Mouse (Mus musculus) cerebellum, adult 9-10 months (tissue): Measurements from ENCODE around the gene Sars.

ENCODE experiments used
- DNase-seq: peaks from one replicate; pipeline ENCODE4 v3.0.0; 2022

Sars gene

GRCm38 (mm10) chr3:108423844-108424801 lies 20.9 kb downstream of the Sars start:
- peak; percentile 78 for DNase-seq

DNA sequence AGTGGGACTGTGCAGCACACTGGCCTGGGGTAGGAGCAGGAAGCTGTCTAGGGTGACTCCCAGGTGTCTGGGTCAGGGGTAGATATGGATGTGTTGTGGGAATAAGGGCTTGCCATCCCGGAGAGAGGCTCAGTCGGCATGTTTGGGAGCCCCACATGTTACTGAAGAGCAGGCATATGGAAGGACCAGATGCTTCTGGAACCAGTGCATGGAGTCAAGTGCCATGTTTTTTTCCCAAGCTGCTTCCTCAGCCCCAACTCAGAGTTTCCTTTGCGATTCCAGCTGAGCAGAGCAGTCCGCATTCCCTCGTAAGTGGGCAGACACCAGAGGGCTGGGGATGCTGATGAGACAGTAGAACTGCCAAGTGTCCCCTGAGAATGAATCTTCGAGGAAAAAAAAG lies 22.0 kb downstream of the Sars start:
- no peak for DNase-seq

GRCm38 (mm10) chr3:108415831-108416223 lies 29.2 kb downstream of the Sars start:
- peak; percentile 83 for DNase-seq

GRCm38 (mm10) chr3:108414857-108415830 lies 29.9 kb downstream of the Sars start, which contains the start of gene Celsr2:
Gene Celsr2 (minus strand): TSS chr3:108415552.
- DNase-seq, result no peak

DNA sequence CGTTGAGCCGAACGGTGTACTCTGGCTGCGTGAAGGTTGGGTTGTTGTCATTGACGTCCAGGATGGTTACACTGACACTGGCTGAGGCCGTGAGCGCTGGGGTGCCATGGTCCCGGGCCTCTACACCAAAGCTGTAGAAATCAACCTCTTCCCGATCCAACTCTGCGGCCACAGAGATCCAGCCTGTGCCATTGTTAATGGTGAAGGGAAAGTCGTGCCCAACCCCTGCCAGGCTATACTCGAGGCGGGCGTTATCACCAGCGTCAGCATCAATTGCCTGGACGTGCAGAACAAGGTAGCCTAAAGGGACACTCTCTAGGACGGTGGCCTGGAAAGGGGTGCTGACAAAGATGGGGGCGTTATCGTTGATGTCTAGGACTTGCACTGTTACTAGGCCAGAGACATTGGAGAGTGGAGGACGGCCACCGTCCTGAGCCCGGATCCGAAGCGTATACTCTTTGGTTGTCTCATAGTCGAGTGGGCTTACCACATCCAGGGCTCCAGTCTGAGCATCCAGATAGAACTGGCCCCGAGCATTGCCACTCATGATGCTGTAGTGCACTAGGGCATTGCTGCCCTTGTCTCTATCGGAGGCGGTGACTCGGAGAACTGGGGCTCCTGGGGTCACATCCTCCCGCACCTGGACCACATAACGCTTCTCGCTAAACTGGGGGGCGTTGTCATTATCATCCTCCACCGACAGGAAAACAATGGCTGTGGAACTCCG lies 31.2 kb downstream of the Sars start:
- no peak for DNase-seq

GRCm38 (mm10) chr3:108411754-108412121 lies 33.3 kb downstream of the Sars start:
- DNase-seq, result peak; percentile 86

GRCm38 (mm10) chr3:108411026-108411753 lies 33.8 kb downstream of the Sars start:
- DNase-seq, result no peak

DNA sequence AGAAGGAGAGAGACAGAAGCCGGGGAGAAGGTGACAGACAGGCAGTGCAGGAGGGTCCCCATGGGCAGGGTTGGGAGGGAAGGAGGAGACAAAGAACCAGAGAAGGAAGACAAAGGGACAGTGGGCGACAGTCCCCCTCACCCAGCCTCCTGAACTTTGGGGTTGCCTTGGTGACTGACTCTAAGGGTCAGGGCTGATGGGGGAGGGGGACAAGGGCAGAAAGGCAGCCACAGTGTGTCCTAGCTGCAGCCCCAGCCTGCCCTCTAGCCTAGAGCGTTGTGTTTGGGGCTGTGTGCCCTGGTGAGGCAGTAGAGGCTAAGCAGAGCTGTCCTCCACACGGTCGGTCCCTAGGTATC lies 34.7 kb downstream of the Sars start:
- DNase-seq, result no peak

DNA sequence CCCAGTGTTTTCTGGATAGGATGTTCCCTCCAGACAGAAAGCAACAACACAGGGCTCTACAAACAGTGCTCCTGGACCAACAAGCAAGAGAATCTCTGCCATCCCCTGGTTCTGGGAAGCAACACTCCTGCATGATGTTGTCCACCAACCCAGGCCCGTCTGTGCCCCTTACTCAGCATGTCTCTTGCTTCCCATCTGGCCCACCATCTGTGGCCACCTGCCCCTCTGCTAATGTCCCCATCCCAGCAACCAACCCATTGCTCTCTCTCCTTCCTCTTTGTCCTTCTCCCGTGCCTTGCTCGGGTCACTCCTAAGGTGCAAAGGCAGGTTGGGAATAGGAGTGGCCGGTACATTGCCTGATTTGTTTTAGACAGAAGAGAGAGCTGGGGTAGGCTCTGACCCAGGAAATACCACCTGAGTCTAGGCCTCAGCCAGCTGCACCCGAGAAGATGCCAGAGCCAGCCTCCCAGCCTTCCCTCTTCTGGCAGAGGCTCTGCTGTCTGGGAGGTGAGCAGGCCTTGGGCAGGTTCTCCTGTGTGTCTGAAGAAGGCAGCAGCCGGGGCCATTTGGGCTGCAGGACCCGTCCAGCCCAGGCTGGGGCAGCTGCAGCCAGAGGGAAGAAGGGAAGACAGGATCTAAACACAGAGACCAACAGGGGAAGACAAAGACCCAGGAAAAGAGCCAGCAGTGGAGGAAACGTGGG lies 35.2 kb downstream of the Sars start:
- peak; percentile 56 for DNase-seq

DNA sequence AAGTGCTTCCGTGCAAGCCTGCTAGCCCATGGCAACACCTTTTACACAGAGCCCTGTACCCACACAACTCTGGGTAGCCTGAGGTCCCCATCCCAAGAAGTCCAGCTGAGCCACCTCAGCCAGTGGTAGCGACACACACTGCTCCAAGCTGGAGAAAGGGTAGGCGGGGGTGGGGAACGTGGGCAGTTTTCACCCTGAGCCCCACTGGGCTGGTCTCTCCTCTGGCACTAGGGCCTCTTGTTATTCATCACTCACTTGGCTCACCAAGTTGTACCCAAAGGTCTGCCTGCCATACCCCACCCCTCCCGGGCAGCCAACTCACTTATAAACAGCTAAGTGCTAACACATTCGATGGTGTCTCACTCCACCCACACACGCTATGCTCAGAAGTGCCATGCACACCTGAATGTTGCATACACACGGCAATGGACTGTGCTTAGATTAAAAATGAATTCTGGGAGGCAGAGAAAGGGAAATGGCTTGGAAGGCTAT lies 36.4 kb downstream of the Sars start:
- DNase-seq, result no peak

DNA sequence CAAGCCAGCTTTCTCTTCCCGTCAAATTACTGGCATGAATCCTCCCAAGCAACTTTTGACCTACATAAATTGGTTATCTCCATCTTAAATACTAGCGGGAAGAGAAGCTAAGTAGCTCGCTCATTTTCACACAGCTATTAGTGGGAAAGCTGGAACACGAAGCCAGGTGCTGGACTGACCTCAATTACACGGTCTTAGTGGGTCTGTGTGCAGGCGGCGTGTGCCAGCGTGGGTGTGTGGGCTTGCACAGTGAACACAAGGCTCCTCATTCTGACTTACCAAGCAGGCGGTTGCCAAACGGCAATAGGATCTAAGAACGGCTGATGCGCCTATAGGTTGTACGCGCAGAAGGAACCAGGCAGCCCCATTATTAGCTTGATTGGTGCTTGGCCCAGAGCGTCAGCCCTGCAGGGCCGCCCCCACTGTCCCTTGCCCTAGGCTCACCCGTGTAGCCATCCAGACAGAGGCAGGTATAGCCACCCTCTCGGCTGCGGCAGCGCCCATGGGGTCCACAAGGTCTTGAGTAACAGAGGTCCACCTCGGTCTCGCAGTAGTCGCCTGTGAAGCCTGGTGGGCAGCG lies 38.6 kb downstream of the Sars start:
- DNase-seq, result no peak

DNA sequence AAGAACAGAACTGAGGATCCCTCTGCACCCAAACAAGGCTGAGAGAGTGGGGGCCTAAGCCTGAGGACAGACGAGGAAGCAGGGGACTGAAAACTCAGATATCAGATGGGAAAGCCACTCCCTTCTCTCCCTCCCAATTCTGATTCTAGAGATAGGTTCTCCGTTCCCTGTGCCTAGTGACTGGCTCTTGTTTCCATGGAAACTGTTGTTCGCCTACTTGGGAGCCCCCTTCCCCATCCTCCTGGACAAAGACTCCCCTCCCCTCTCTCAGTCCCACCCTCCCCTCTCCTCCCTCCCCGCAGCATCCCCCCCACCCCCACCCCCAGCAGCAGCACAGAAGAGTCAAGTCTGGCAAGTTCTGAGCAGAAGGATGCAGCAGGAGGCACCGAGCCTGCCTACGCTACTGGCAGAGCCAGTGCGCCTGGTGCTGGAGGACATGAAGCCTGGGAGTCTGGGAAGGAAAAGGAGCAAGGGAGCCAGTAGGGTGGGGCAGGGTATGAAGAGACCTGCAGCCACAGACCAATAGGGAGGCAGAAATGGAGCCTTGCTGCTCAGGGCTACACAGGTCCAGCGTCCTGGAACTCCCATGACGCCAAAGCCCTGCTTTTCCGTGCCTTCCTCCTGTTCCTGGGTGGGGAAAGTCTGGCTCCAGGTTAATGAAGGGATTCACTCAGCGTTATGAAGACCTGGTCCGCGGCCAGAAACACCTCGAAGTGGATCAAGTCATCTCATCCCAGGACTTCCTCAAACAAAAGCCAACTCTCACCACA lies 39.3 kb downstream of the Sars start:
- no peak for DNase-seq

DNA sequence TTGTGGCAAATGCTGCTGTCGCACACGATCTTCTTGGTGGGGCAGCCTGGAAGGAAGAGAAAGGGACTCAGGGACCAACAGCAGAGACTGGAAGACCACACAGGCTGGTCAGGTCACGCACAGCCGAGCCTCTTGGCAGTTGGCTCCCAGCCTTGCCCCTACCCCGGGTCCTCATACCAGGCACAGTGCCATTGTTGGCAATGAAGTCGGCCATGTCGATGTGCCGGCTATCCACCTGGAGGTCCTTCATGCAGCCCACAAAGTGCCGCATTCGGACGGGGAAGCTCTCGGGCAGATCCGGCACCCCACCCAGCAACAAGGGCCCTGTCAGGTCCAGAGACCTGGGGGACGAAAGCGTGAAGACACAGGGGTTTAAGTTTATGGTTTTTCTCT lies 42.5 kb downstream of the Sars start:
- peak; percentile 53 for DNase-seq

- DNase-seq, result peak; percentile 97
Observed at GRCm38 (mm10) chr3:108401692-108402527, 43.1 kb downstream of the Sars start.

DNA sequence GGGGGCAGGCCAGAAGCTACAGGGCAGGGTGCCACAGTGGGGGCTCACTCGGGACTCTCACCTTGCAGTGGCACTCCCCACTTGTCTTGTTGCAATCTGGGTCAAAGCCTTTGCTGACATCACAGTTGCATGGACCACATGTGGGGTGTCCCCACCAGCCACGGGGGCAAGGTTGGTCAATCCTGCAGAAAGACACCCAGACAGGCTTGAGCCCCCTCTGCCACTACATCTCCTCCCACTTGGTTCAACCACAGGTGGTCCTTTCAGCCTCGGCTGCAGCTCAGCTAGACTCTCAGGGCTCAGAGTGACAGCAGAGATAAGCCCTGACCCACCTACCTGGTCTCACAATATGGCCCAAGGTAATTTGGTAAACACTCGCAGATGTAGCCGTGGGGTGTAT lies 44.6 kb downstream of the Sars start:
- no peak for DNase-seq

DNA sequence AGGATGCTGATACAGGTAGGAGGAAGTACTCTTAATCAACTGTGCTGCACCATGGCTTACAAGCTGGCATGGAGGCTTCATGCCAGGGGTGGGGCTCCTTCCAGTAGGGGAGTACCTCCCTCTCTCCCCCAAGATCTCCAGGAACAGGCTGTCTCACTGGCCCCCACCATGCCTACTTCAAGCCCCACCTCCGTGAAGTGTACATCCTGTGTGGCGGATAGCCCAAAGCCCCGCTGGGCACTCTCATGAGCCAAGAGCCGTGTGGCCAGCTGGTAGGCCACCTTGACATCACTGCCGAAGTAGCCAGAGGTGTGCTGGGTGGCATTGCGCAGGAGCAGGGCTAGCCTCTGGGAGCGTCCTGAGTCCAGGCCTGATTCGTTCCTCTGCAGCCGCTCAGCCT lies 46.7 kb downstream of the Sars start:
- DNase-seq, result no peak

DNA sequence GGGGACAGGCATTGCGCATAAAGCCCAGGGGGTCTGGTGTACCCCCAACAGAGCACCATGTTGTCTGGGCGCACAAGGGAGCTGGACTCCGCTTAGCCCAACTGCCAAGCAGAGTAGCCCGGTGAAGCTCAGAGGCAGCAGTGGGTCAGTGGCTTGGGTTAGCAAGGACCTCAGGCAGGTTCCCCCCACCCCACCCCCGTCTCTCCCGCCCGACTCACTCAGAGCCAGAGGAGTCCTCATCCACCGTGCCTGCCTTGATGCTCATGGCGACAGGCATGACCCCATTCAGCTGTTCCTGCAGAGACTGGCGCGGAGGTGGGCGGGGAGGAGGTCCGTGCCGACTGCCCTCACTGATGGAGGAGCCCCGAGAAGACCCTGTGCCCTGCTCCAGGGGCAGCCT lies 52.2 kb downstream of the Sars start:
- DNase-seq, result no peak

DNA sequence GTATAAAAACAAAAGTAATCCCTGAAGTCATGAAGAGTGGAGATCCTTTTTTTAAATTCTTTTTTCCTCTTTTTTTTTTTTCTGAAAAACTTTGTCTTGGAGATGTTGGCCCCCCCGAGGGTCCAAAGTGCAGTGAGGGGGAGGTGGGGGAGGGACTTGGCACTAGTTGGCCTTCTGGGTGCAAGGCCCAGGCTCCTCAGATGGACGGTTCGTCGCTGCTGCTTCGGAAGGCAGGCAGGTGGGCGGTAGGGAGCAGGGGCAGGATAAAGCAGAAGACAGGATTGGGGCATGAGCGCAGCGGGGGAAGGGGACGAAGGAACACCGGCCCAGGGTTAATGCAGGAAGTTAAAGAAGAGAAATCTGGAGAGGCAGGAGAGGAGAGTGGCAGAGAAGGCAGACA lies 52.7 kb downstream of the Sars start:
- peak; percentile 10 for DNase-seq

GRCm38 (mm10) chr3:108389111-108389545 lies 55.9 kb downstream of the Sars start:
- peak; percentile 97 for DNase-seq
